Mouse (Mus musculus): ENCODE measurements at regions not wholly inside any gene's neighbourhood (a gene's known extent, or its start where the extent isn't known, plus 50 kb on each side); places are given as distances from the start of the nearest gene placed in this dataset.
"Not testable (repeated sequence)": the region's sequence is repeated elsewhere in the genome, so short reads cannot be mapped to it uniquely, and the experiment has no call there.

DNA sequence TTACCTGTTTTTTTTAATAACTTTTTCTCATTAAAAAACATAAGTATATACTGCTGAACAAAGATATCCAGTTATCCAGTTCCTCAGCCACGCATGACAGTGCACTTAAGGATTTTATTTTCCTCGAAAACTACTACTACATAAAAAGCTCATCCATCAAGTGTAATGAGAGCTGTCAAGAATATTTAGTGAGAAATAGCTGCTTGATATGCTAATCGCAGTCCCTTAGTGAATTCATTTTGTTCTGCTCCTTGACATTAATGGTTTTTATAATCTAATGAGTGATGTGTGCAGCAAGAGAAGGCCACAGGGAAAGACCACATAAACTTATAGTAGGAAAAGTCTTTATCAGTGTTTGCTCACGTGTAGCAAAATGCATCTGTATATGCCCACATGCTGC lies 754.0 kb upstream of the Slc39a10 start:
- DNase-seq (ENCODE audit: low spot score): no peak

- DNase-seq (ENCODE audit: low spot score): no peak
These were observed 713.9 kb upstream of the Slc39a10 start for GRCm38 (mm10) chr1:47606597-47606996.

- no peak for DNase-seq (ENCODE audit: low spot score)
These were observed 711.3 kb upstream of the Slc39a10 start for GRCm38 (mm10) chr1:47603989-47604360.

GRCm38 (mm10) chr1:47603294-47603988 lies 710.8 kb upstream of the Slc39a10 start:
- DNase-seq (ENCODE audit: low spot score): no peak

DNA sequence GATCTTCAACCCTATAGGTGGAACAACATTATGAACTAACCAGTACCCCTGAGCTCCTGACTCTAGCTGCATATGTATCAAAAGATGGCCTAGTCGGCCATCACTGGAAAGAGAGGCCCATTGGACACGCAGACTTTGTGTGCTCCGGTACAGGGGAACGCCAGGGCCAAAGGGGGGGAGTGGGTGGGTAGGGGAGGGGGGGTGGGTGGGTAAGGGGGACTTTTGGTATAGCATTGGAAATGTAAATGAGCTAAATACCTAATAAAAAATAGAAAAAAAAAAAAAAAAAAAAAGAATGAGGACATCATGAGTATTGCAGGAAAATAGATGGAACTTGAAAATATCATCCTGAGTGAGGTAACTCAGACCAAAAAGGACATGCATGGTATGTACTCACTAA lies 701.0 kb upstream of the Slc39a10 start:
- not testable (repeated sequence) for DNase-seq (ENCODE audit: low spot score)

DNA sequence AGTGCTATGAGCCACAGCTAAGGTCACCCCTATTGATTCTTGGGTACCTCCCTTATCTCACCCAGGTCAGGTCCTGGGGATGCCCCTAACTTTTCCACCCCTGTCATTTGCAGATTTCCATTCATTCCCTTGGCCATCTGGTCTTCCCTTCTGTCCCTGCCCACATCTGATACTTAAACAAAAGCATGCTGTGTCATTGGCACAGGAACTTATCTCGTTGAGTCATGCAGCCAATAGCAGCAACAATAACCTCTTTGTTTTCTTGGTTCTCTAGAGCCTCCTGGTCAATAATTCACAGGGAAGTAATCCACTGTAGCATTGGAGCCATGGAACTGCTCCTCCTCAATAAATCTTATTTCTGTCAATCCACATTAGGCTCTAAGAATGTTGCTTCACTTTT lies 653.0 kb upstream of the Slc39a10 start:
- no peak for DNase-seq (ENCODE audit: low spot score)

GRCm38 (mm10) chr1:47511426-47511825 lies 618.8 kb upstream of the Slc39a10 start:
- DNase-seq (ENCODE audit: low spot score): no peak

GRCm38 (mm10) chr1:47507801-47508200 lies 615.1 kb upstream of the Slc39a10 start:
- no peak for DNase-seq (ENCODE audit: low spot score)

DNA sequence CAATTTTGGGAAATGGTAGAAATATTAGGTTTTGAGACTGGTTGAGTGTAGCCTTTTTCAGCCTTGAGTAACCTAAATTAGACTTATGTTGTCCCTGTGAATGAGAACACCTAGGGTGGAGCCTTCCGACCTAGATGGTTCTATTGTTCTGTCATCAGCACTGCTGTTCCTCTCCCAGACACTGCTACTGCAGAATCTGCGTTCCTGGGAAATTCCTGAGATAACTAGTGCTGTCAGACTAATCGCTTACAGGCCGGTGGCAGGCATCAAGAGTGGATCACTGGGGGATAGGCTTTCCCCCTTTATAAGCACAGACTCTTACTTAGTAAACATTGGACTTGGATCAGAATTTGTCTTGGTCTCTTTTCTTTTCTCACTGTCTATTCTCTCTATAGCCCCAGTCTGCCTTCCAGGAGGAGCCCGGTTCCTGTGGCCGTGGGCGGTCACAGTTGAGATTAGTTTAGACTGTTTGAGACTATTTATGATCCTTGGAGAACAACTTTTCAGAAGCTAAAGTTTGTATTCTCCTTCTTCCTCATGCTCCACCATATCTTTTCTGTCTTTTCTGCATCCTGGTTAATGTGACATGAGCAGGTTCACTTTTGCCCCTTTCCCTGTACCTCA lies 596.0 kb upstream of the Slc39a10 start:
- no peak for DNase-seq (ENCODE audit: low spot score)

GRCm38 (mm10) chr1:47486087-47486486 lies 593.4 kb upstream of the Slc39a10 start:
- DNase-seq (ENCODE audit: low spot score): no peak

- DNase-seq (ENCODE audit: low spot score): no peak
These were observed 586.4 kb upstream of the Slc39a10 start for GRCm38 (mm10) chr1:47479059-47479458.

DNA sequence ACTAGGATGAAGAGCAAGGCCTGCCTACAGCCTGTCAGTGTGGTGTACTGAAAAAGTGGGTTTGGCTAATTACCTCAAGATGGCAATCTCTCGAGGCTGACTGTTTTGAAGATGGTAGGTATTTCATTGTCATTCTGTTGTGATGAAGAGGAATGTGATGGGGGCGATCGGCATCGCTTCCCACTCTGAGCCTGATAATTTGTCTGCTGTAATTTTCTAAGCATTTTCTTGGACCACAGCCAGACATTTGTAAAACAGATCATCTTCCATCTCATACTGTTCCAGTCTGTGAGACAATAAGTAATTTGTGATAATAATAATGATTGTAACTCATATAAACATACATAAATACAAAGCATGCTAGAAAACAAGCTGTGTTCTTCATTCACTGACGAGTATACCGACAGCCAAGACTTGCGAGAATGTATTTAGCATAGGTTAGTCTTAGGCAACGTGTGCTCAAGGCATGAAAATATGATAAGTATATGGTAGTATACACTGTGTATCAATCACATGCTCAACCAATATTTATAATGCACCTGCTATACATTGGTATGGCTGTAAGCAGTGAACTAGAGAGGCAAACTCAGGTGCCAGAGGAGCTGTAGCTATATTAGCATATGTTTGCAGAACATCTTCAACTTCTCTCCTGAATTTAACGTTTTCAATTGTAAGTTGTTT lies 574.1 kb upstream of the Slc39a10 start:
- DNase-seq (ENCODE audit: low spot score): no peak

DNA sequence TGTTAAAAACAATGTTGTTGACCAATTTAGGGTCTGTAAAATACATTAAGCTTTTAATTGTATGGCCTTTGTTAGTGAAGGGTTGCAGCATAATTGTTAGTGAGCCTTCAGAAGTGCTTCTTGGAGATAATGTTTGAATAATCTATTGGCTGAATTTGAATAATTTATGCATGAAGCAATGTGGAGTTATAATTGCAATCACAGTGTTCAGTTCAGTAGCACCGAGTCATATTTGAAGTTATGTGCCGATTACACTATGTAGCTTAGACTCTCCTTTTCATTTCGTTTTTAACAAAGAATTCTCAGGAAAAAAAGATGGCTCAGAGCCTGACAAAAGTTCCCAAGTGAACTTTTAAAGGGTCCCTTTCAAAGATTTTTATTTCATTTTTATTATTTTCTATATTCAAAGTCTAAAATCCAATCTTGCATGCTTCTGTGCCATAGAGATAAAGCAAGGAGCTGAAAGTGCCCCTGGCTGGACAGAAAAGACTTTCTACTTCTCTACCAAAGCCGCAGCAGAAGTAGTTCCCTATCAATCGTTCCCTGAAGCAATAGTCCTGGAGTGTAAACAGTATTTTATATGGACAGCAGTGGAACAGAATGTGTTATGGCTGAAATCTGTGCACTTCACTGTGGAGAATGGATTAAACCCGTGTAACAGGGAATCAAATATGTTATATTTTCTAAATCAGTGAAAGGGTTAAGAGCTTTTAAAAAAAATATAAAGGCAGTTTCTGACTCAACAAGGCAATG lies 556.3 kb upstream of the Slc39a10 start:
- no peak for DNase-seq (ENCODE audit: low spot score)

GRCm38 (mm10) chr1:47448070-47448469 lies 555.4 kb upstream of the Slc39a10 start:
- no peak for DNase-seq (ENCODE audit: low spot score)

- no peak for DNase-seq (ENCODE audit: low spot score)
These were observed 553.4 kb upstream of the Slc39a10 start for GRCm38 (mm10) chr1:47446021-47446420.

DNA sequence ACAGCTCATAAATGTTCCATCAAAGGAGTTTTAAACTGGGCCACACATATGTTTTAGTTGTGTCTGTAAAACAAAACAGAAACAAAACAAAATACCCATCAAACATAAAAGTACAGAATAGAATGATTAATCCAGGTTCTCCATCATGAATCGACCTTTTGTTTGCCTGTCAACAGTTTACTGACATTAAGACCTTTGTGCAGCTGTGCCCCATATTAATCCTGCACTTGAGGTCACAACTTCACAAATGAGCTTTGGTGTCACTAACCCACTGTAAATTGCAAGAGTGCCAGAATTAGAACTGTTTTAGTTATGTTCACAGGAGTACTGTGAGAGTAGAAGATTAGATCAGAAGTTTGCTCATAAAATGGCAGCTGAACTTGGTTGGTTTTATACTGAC lies 540.2 kb upstream of the Slc39a10 start:
- DNase-seq (ENCODE audit: low spot score): no peak

DNA sequence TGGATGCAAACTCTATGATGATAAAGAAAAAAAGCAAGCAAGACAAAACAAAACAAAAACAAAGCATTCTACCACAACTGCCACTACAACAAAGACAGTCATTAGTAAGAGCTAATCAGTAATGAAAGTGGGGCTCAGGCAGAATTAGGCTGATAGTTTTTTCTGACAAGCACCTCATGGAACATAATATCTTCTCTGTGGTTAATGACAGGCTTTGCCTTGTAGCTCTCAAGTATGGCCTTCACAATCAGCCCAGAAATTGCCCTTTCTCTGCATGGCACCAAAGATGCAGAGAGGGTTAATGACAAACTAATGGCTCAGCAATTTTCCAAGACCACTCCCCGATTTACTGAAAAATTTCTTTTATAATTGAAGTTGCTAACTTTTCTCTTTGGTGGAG lies 512.5 kb upstream of the Slc39a10 start:
- no peak for DNase-seq (ENCODE audit: low spot score)

- DNase-seq (ENCODE audit: low spot score): no peak
These were observed 493.9 kb upstream of the Slc39a10 start for GRCm38 (mm10) chr1:47386579-47386978.

DNA sequence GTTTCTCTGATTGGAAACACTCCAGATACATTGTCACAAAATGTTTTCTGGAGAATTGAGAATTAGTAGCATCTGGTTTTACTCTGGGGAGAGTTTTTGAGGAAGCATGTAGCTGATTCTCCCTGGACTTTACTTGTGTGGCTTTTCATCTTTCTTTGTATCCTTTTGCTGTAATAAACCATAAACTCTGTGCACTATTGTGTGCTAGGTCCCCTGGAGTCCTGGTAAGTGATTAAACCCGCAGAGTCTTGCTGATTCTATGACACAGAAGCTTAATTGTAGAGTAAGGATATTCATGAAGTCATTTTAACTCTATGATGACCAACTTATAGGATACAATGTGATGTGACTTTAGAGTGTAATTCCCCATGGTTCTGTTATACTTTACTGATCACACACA lies 486.1 kb upstream of the Slc39a10 start:
- no peak for DNase-seq (ENCODE audit: low spot score)

DNA sequence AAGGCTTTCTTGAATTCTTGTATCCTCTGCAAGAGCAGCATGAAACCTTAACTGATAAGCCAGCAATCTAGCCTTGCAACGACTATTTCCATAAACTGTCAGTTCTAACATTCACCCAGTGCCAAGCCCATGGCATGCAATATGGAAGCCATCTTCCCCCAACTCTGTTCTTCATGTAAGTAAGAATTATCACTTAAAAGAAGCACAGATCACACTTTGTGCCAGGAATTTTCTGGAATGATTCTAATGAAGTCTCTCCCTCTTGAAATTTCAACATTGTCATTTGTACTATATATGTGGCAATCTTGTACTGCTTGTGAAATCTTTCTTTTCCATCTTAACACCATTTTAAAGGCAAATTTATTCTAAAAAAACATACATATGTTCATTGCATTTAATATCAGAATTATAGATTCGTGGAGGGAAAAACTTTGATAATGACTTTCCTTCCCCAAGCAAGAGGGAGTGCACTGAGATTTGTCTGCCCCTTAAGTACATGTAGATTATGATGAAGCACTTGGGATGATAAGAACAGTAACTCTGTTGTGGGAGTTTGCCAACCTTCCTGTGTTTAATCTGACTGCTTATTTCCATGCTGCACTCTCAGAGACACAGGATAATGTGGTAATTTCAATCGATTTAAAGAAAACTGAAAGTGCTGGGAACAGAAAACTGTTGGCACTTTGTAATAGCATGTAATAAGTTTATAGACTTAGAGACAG lies 447.2 kb upstream of the Slc39a10 start:
- DNase-seq (ENCODE audit: low spot score): no peak

DNA sequence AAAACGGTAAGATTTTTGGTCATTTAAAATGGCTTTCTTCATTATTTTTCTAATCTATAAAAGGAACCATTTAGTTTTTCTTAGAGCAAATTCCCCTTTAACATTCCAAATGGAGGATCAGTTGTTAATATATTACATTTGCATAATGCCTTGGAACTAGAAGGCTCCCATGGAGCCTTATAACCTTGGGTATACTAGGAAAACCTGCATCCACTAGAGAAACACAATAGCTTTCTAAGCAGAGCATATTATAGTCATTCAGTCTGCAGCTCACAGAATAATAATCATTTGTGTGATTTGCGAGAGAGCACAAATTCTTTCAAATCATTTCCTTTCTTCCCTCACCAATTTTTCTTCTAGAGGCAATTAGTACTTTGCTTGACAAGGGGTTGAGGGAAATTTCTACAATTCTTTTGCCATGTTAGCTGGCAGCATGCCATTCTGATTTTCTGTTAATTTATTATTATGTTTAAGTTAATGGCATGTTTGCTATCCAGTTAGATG lies 418.0 kb upstream of the Slc39a10 start:
- no peak for DNase-seq (ENCODE audit: low spot score)

DNA sequence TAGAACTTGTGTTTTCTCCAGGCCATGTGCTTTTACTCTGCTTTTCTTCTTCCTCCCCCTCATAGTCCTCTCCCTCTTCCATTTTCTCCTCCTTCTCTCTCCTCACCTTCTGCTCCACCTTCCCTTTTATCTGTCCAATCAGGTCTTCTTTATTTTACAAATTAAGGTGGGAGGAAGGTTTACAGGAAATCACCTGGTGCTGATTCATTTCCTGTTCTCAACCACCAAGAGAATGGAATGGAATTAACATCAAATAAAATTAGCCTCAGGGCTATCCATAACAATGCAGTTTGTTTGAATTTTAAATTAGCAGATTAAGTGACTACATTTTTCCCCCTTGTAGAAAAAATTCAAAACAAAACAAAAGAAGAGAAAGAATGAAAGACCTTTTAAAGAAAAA lies 414.3 kb upstream of the Slc39a10 start:
- DNase-seq (ENCODE audit: low spot score): no peak
